Mouse (Mus musculus) kidney, postnatal 0 days (tissue): Measurements from ENCODE around the gene Usp29. TPM values are rescaled to one million over a fixed set of nuclear protein-coding genes. Genes with fewer than 3 reads are reported as not detected.
A peak's percentile ranks its signal among the peaks of the same experiment; 100 is the strongest.

Experiments used
- ATAC-seq: fragments of 200-750 bp; cut with Nextera tagmentation; replicated peaks from 2 replicates; pipeline ENCODE4 v1.8.0; 2017; ENCODE audit warnings: low read depth, moderate number of reproducible peaks, moderate TSS enrichment, moderate library complexity; ENCODE audit not compliant: low FRiP score
- DNase-seq: peaks from one replicate; pipeline ENCODE4 v3.0.0-alpha.2; 2016; ENCODE audit warnings: low spot score
- H3K27ac ChIP-seq: fragments of 300-500 bp; sonication (generic); 2 replicates; pipeline ENCODE4 v1.5.1; 2014; ENCODE audit warnings: mild to moderate bottlenecking
- H3K27me3 ChIP-seq: fragments of 300-500 bp; sonication (generic); 2 replicates; pipeline ENCODE4 v1.6.1; 2014; ENCODE audit warnings: low read length, mixed read lengths; ENCODE audit not compliant: insufficient read depth
- H3K36me3 ChIP-seq: fragments of 300-500 bp; sonication (generic); 2 replicates; pipeline ENCODE4 v1.6.1; 2014; ENCODE audit warnings: low read length, mixed read lengths; ENCODE audit not compliant: insufficient read depth
- H3K4me1 ChIP-seq: fragments of 300-500 bp; sonication (generic); replicated peaks from 2 replicates; pipeline ENCODE4 v1.6.1; 2014; ENCODE audit warnings: antibody characterized with exemption, low read length, mixed read lengths; ENCODE audit not compliant: insufficient read depth
- H3K4me2 ChIP-seq: fragments of 300-500 bp; sonication (generic); 2 replicates; pipeline ENCODE4 v1.6.1; 2014; ENCODE audit warnings: mild to moderate bottlenecking, low read length, moderate library complexity, mixed read lengths
- H3K4me3 ChIP-seq: fragments of 300-500 bp; sonication (generic); replicated peaks from 2 replicates; pipeline ENCODE4 v1.5.1; 2014; ENCODE audit warnings: low read depth, low read length
- H3K9ac ChIP-seq: fragments of 300-500 bp; sonication (generic); 2 replicates; pipeline ENCODE4 v1.6.1; 2014; ENCODE audit warnings: low read depth, low read length
- H3K9me3 ChIP-seq: fragments of 300-500 bp; sonication (generic); replicated peaks from 2 replicates; pipeline ENCODE4 v1.6.1; 2016; ENCODE audit warnings: low read length, inconsistent platforms, mixed read lengths
- CTCF ChIP-seq: IDR thresholded peaks from 2 replicates; pipeline ENCODE4 v1.5.1; 2016; ENCODE audit warnings: antibody characterized with exemption, low read depth, mild to moderate bottlenecking, moderate library complexity
- WGBS: fragments of 180-500 bp; shearing (Covaris S2); extraction: QIAGEN DNeasy Blood & Tissue Kit; methylation state at CpG from one replicate; pipeline ENCODE4 v1.1.7; 2014; 5-methylcytosine and 5-hydroxymethylcytosine counted together
- polyA plus RNA-seq: library from polyadenylated mRNA; unstranded; fragments of >200 nt; fragmentation: Nextera tagmentation; extraction: Ambion mirVana; gene quantifications from 2 replicates; pipeline ENCODE4 v1.2.1, GENCODE M21; 2015

Usp29 gene
- polyA plus RNA-seq, 1 experiment from 2014 or later = 1.7 TPM

- Histone ChIP-seq H3K27me3 (no peaks in the 10 kb centered on the region), H3K4me2 (peak overlapping the region; percentile 61), H3K4me3 (peak overlapping the region; percentile 50), H3K27ac (no peak overlapping the region), H3K36me3 (no peaks in the 10 kb centered on the region), H3K9ac (no peak overlapping the region), H3K9me3 (no peaks in the 10 kb centered on the region; the same call in 1 of the 2 replicates), H3K4me1 (no peaks in the 10 kb centered on the region)
- WGBS = 51% methylated on average over 4 of the region's 4 CpGs
- TF ChIP-seq CTCF = no peak
- no peak for ATAC-seq
- DNase-seq = no peak
Measured at GRCm38 (mm10) chr7:6731930-6732329, 1.6 kb downstream of the Usp29 start.

- 56% methylated on average over 1 of the region's 1 CpGs for WGBS
- no peak overlapping the region for H3K4me3 ChIP-seq
- no peaks in the 10 kb centered on the region for H3K36me3 ChIP-seq
- H3K27ac ChIP-seq = no peak overlapping the region
- H3K9me3 ChIP-seq = no peaks in the 10 kb centered on the region
- TF ChIP-seq CTCF = no peak
- ATAC-seq (no peak), DNase-seq (no peak)
- no peaks in the 10 kb centered on the region for H3K4me1 ChIP-seq
- no peak overlapping the region for H3K4me2 ChIP-seq
- H3K9ac ChIP-seq = no peak overlapping the region
- no peaks in the 10 kb centered on the region for H3K27me3 ChIP-seq
Measured at GRCm38 (mm10) chr7:6736060-6736459, 5.7 kb downstream of the Usp29 start.

- DNase-seq = peak; percentile 69
- no peak overlapping the region for H3K4me3 ChIP-seq
- no peaks in the 10 kb centered on the region for H3K36me3 ChIP-seq
- no peak for ATAC-seq
- TF ChIP-seq CTCF = no peak
- H3K4me1 ChIP-seq = no peaks in the 10 kb centered on the region; the same call in 1 of the 2 replicates
- no peaks in the 10 kb centered on the region for H3K27me3 ChIP-seq
- H3K9me3 ChIP-seq = no peaks in the 10 kb centered on the region
- H3K4me2 ChIP-seq = no peak overlapping the region
- no peak overlapping the region for H3K9ac ChIP-seq
- H3K27ac ChIP-seq = peak overlapping the region; percentile 50; the same call in 1 of the 2 replicates
- WGBS = 36% methylated on average over 10 of the region's 10 CpGs
Measured at GRCm38 (mm10) chr7:6744281-6744904, 14.0 kb downstream of the Usp29 start.

- Histone ChIP-seq H3K9me3 (no peaks in the 10 kb centered on the region), H3K27ac (no peak overlapping the region), H3K4me3 (no peak overlapping the region), H3K9ac (no peak overlapping the region), H3K4me2 (no peak overlapping the region), H3K4me1 (no peaks in the 10 kb centered on the region), H3K36me3 (no peaks in the 10 kb centered on the region), H3K27me3 (no peaks in the 10 kb centered on the region)
- WGBS = 46% methylated on average over 7 of the region's 7 CpGs
- DNase-seq (no peak), ATAC-seq (no peak)
- no peak for TF ChIP-seq CTCF
Measured at GRCm38 (mm10) chr7:6749196-6749595, 18.8 kb downstream of the Usp29 start.

- Histone ChIP-seq H3K9ac (no peak overlapping the region), H3K27ac (no peak overlapping the region), H3K4me2 (no peak overlapping the region), H3K4me1 (no peaks in the 10 kb centered on the region), H3K9me3 (no peaks in the 10 kb centered on the region), H3K4me3 (no peak overlapping the region), H3K27me3 (no peaks in the 10 kb centered on the region), H3K36me3 (no peaks in the 10 kb centered on the region)
- ATAC-seq (no peak; the same call in 1 of the 2 replicates), DNase-seq (peak; percentile 53)
- WGBS = 22% methylated on average over 4 of the region's 4 CpGs
- no peak for TF ChIP-seq CTCF
Measured at GRCm38 (mm10) chr7:6753440-6753839, 23.1 kb downstream of the Usp29 start.

- DNase-seq = no peak
- H3K4me1 ChIP-seq = no peaks in the 10 kb centered on the region
Measured at GRCm38 (mm10) chr7:6756777-6757291, 26.5 kb downstream of the Usp29 start.

More at GRCm38 (mm10) chr7:6756777-6757291, 26.5 kb downstream of the Usp29 start:
- TF ChIP-seq CTCF = no peak
- no peak overlapping the region for H3K9ac ChIP-seq
- ATAC-seq = no peak
- no peak overlapping the region for H3K27ac ChIP-seq
- H3K4me2 ChIP-seq = no peak overlapping the region
- no peaks in the 10 kb centered on the region for H3K9me3 ChIP-seq
- H3K4me3 ChIP-seq = no peak overlapping the region
- WGBS = 76% methylated on average over 4 of the region's 4 CpGs
- no peaks in the 10 kb centered on the region for H3K27me3 ChIP-seq
- no peaks in the 10 kb centered on the region for H3K36me3 ChIP-seq
